8 mouse cellular contexts compared by ENCODE assay signal in genomic region chr2:122147508-122148241, GRCm38 (mm10). TPM values are rescaled to one million over a fixed set of nuclear protein-coding genes. Genes with fewer than 3 reads are reported as not detected.
A peak's percentile ranks its signal among the peaks of the same experiment; 100 is the strongest.
DNase-seq lines count a peak whose midpoint lies in the region; ATAC-seq lines count a peak whose summit lies in the region.

Gene B2m, plus strand, starts transcription at chr2:122147686.

- no peaks in the 10 kb centered on the region for H3K9me3 ChIP-seq in heart, embryonic 10.5 days
- H3K9me3 ChIP-seq in kidney, embryonic 15.5 days (replicated peaks) = no peaks in the 10 kb centered on the region

- under 1% methylated on average over 40 of the region's 40 CpGs for WGBS in heart, embryonic 10.5 days
- WGBS in kidney, embryonic 15.5 days = under 1% methylated on average over 40 of the region's 40 CpGs

- peaks cover 10% of the 10 kb centered on the region for H3K4me1 ChIP-seq in heart, embryonic 10.5 days
- peaks cover 4% of the 10 kb centered on the region; the same call in 1 of the 2 replicates for H3K4me1 ChIP-seq in kidney, embryonic 15.5 days

- peak within 1 kb of the TSS; percentile 72 for H3K4me3 ChIP-seq in heart, embryonic 10.5 days
- H3K4me3 ChIP-seq in kidney, embryonic 15.5 days (replicated peaks) = peak within 1 kb of the TSS; percentile 69

- peak within 1 kb of the TSS; percentile 65 for H3K9ac ChIP-seq in kidney, embryonic 15.5 days

- H3K27me3 ChIP-seq in heart, embryonic 10.5 days (ENCODE audit: insufficient read depth, poor library complexity, severe bottlenecking) = no peaks in the 10 kb centered on the region
- no peaks in the 10 kb centered on the region for H3K27me3 ChIP-seq in kidney, embryonic 15.5 days

- H3K4me2 ChIP-seq in kidney, embryonic 15.5 days = peak within 1 kb of the TSS; percentile 86

- peak within 1 kb of the TSS; percentile 84 for H3K27ac ChIP-seq in heart, embryonic 10.5 days
- H3K27ac ChIP-seq in kidney, embryonic 15.5 days = peak within 1 kb of the TSS; percentile 81

- ATAC-seq in erythroblast, adult 5-6 weeks (replicated peaks; ENCODE audit: low FRiP score, poor library complexity, severe bottlenecking) = peak; percentile 89
- peak; percentile 99 for ATAC-seq in kidney, embryonic 15.5 days (replicated peaks; ENCODE audit: low FRiP score)
- ATAC-seq in monocyte, adult 5-6 weeks (replicated peaks; ENCODE audit: insufficient number of reproducible peaks, low FRiP score, low TSS enrichment, poor library complexity, severe bottlenecking) = peak; percentile 89

- DNase-seq in B cell, adult 2 months = peak; percentile 96 to 97
- peak; percentile 97 for DNase-seq in brain, adult 2 months (ENCODE audit: low read depth, low spot score)
- peak; percentile 96 for DNase-seq in heart, embryonic 10.5 days (ENCODE audit: low spot score)
- peak; percentile 89 for DNase-seq in liver
- DNase-seq in spleen, postnatal 4 days (ENCODE audit: low spot score in 2 of 2) = peak; percentile 94 to 97

- peaks cover 9% of the 10 kb centered on the region for H3K36me3 ChIP-seq in heart, embryonic 10.5 days
- peaks cover 6% of the 10 kb centered on the region; the same call in 1 of the 2 replicates for H3K36me3 ChIP-seq in kidney, embryonic 15.5 days

RNA-seq across cellular contexts. Expression of gene B2m, which starts in this region (rescaled TPM):
- total RNA-seq in erythroblast, adult 5-6 weeks (2015; ENCODE audit: low replicate concordance) = 1,642 and 1,724 TPM in 2 replicates
- total RNA-seq in erythroblast, adult 5-6 weeks (2017; ENCODE audit: low replicate concordance) = 563 and 1,023 TPM in 2 replicates
- 143 and 154 TPM in 2 replicates for polyA plus RNA-seq in heart, embryonic 10.5 days (2016; fragmentation: Nextera tagmentation; extraction: Ambion mirVana)
- 234 and 241 TPM in 2 replicates for polyA plus RNA-seq in kidney, embryonic 15.5 days (2015; fragmentation: Nextera tagmentation; extraction: Ambion mirVana)
- 4,524 to 5,565 TPM (median 5,404 TPM) in 3 replicates for total RNA-seq in monocyte, adult 5-6 weeks (2017)

Comparison
In these comparisons a context has a peak if more than half of its experiments do, and no peak if none do; other contexts are left out.
1. Peak in every context shown above with its lines: DNase-seq, ATAC-seq, H3K4me3 ChIP-seq and H3K27ac ChIP-seq.